Mouse (Mus musculus): ENCODE data around the gene Ppfia4.

GRCm38 (mm10) chr1:134335924-134336810 is 3.4 kb upstream of the Ppfia4 start:
- TF ChIP-seq CTCF (IDR thresholded peaks at IDR 0.05; ENCODE audit: low read depth): no peak
- TF ChIP-seq EP300 (IDR thresholded peaks at IDR 0.05; ENCODE audit: low read depth): no peak

Measured in liver, embryonic 14.5 days (tissue).